Mouse (Mus musculus) layer of hippocampus, adult 11-12 months (tissue): ENCODE measurements at regions not wholly inside any gene's neighbourhood (a gene's known extent, or its start where the extent isn't known, plus 50 kb on each side); places are given as distances from the start of the nearest gene placed in this dataset.

Experiments used
- DNase-seq: peaks from one replicate; pipeline ENCODE4 v3.0.0; 2022; ENCODE audit warnings: low spot score

DNA sequence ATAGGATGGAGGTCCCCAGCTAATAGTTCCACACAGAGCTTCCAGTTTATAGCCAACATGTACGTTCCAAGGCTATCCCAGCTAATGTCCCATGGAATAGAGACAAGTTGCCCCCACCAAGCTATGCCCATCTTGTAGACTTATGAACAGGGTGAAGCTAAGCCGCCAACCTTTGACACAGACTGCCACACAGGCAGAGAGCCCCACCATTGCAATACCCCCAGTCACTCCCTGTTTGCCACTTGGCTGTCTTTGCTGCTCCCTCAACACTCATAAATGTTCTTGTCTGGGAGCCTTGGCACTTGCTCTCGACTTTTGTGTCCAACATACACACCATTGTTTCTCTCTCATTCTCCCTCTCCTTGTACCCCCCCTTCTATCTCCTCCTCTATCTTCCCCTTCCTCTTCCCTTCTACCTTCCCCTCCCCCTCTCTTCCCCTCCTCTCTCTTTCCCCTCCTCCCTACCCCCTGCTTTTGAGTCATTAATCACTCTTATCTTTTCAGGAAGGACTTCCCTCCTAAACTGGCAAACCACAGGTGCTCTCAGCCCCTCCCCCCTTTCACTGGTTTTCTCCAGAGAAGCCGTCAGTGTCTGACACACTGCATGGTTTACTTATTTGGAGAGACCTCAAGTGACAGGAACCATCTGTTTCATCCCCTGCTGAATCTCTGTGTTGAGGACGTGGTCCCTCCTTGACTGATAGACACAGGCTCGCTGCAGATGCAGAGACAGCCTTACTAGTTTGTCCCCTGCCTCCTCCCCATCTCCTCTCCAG is 148.2 kb downstream of the Kdr start:
- no peak for DNase-seq

DNA sequence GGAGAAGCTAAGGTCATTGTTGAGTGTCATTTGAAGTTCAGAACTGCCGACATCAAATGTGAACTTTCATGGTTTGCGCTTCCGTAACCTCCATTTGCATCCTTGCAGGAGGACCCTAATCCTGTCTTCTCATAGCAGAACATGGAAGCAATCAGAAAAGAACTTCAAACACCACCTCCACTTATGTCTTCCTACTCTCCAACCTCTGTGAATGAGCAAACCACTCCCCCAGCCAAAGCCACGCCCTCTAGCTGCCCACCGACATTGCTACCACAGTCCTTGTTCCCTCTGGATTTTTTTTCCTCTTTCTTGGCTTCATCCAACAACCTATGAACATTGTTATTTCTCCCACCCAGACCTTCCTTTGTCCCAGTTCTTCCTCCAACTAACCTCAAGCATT is 149.9 kb downstream of the Kdr start:
- DNase-seq: no peak

DNA sequence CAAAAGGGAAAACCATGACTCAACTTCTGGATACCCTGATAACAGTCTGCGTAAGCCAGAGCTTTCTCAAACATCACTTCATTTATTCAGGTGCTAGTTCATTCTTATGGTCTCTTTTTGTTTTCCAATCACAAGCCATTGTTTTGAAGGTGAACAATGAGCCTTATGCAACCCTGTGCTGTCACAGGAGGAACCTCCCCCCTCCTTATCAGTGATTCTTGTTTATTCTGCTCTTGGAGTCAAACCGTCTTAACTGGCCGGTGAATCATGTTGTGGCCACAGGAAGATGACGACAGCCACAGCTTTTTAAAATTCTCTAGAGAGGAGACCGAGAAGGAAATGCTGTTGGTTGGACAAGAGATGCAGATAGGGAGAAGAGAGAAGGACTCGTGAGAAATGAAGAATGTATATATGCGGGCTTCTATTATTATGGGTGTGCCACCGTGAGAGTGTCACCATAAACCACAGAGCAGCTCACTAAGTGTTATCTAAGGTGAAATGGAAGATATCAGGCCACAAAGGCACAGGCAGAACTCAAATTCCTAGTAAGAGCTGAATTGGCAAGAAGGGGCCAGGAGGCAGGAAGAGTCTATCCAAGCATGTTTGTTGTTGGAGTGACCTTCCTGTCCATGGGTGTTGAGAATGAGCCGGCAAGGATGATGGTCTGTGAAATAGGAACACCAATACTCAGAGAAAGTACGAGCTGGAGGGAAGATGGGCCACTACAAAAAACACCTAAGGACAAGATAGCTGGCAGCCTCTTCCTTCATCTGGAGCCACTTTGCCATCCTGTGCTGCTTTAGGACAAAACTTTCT is 151.8 kb downstream of the Kdr start:
- DNase-seq: no peak

DNA sequence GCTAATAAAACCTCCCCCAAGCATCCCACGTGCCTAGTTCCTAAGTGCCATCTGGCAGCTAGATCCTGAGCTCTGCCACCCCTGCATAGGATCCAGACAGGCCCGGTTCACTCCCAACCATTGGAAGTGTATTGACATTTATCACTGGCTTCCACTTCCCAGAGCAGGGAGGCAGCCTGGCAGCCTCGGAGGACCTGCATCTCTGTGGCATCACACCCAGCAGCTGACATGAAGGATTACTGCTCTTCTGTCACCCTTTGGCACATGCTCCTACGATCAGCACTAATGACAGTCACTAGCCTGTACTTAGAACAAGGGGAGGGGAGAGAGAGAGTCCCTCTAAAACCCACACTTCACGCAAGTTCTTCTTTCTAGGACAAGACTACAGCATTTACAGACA is 152.7 kb downstream of the Kdr start:
- DNase-seq: no peak

DNA sequence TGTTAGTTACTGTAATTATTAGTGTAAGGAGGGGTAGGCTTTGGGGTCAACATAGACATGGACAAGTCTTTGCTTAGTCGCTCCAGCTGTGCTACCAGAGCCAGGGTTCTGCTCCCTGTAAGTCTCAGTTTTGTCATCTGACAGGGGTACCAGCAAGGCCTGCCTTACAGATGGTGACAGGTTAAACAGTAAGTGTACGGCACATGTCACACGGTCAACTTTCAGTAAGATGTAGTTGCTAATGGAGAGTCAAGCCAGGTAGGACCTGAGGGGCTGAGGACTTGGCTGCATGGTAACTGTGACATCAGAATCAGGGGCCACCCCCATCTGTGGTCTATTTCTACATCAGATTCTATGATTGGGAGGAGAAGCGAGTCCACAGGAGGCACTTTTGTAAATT is 153.6 kb downstream of the Kdr start:
- DNase-seq: no peak

DNA sequence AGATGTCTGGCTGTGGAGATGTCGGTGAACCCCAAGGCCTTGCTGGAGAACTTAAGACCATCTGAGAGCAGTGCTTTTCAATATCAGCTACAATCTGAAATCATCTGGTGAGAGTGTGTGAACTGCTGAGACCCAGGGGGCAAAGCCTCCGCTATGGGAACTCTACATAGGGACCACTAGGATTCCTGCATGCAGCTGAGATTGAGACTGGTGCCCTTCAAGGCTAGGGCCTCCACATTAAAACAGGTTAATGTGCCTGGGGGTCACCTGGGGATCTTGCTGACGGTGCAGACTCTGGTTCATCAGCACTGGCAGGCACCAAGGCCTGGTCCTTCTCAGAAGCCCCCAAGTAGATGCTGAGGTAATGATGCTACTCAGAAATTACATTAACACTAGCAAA is 154.6 kb downstream of the Kdr start:
- no peak for DNase-seq

DNA sequence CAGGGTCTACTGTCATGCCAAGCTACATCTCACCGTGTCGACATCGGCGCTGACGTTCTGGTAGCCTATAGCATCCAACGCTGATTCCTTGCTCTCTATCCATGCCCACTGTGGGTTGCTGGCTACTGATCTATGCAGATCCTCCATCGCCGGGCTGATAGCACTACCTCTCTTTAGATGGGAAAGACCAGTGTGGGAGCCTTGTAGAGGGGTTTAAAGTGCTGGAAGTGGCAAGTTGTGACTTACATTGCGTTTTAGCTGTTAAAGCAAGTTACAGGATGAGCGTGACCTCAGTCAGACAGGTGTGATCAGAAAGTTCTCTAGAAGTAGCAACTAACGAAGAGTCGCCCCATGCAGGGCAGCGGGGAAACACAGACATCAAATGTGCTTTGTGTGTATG is 160.9 kb downstream of the Kdr start:
- DNase-seq: no peak

DNA sequence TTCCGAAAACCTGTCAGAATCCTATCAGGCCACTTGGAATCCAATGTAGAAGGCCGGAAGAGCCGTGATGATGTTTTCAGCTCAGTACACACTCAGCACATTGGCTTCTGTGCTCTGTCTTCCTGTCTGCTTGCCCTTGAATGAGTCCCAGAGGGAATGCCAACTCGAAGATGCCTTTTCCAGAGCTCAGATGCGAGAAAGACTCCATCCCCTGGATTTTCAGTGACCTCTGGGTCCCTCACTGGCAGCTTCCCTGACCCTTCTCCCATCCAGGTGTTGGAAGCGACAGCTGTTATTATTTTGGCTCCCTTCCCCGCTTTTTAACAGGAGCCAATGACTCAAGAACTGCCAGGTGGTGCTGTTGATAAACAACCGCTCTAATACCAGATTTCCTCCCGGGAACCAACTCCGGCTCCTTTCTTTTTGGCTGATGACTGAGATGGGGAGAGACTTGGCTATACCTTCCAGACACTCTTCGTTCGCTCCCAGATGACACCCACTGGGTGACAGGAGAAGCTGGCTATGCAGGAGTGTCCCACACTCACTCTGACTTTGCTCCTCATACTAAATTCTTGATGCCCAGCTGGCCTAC is 163.8 kb downstream of the Kdr start:
- DNase-seq: no peak

DNA sequence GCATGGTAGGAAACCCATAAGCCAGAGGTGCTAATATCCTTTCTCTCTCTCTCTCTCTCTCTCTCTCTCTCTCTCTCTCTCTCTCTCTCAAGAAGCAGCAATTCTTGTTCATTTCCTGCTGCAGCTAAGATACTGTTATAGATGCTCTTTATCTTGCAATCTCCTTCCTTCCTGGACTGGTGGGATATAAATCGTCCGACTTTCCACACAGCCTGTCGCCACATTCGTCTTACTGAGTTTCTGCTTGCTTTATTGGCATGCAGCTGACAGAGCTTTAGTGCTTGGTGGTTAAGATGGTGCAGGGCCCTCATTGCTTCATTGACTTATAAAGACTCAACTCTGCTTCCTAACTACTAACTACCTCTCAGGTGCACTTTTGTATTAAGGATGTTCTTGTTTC is 165.6 kb downstream of the Kdr start:
- DNase-seq: no peak

DNA sequence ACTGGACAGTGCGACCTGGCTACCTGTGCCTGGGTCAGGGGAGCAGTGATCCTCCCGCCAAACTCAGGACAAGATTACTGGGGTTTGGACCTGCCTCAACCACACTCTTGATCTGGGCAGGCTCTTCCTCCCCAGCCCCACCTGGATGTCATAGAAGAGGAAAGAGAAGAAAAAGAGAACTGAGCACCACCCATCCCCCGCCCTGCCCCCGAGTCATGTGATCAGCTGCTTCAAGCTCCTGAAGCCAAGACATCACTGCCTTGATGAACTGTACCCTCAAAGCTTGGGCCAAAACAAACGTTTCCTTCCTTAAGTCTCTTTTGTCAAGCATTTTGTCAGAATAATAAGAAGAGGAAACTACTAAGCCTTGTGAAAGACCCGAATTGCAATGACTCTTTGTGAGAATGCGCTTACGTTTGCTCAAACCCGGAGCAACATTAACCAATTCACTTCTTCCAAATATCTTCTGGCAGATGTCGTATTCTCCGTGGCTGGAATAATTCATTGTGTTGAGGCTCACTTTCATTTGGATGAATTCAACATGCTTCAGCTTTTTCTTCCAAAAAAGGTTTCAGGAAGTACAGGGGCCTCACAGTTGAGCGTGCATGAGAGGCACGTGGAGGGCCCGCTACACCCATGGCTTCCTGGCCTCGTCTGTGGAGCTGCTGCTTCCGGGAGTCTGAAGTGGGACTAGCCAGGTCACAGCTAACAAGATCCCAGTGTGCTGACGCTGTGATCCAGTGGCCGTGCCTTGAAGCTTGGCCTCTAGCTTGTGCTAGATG is 169.5 kb downstream of the Kdr start:
- DNase-seq: no peak

DNA sequence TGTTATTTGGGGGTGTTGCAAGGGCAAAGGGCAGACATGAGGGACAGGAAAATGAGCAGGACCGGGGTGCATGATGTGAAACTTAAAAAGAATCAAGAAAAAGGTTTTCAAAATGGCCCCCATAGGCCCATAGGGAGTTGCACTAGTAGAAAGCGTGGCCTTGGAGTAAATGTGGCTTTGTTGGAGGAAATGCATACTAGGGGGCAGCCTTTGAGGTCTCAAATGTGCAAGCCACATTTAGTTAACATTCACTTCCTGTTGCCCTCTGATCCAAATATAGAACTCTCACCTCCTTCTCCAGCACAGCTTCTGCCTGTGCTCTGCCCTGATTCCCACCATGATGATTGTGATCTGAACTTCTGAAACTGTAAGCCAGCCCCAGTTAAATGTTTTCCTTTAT is 173.2 kb downstream of the Kdr start:
- DNase-seq: no peak

DNA sequence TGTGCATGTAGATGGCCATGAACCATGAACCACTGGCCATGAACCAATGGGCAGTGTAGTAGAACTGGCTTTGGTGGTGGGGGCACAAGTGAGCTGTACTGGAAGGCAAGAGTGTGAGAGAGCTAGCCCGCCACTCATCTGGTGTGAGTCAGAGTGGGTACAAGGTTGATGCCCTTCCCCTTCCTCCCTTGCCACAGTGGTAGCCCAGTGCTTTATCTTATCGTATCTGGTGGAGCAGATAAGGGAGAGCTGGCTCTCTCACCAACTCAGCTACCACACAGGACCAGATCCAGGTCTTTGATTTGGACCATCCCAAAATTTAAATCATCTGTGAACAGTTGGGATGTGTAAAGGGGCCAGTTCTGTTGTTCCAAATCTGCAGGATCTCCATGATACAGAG is 173.9 kb downstream of the Kdr start:
- DNase-seq: no peak

DNA sequence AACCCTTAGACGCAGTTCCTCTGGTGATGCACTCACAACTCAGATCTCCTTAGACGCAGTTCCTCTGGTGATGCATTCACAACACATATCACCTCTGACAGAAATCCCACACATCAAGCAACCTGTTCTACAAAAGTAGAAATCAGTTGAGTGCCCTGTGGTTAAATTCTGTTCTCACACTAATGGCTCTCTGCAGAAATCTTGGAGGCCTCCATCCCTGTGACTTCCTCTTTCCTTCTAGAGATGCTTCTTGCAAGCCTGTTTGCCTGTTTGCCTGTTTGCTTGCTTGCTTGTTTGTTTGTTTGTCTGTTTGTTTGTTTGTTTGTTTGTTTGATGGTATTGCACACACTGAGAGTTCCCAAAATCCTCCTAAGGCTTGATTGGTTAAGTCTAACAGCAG is 175.2 kb downstream of the Kdr start:
- no peak for DNase-seq

DNA sequence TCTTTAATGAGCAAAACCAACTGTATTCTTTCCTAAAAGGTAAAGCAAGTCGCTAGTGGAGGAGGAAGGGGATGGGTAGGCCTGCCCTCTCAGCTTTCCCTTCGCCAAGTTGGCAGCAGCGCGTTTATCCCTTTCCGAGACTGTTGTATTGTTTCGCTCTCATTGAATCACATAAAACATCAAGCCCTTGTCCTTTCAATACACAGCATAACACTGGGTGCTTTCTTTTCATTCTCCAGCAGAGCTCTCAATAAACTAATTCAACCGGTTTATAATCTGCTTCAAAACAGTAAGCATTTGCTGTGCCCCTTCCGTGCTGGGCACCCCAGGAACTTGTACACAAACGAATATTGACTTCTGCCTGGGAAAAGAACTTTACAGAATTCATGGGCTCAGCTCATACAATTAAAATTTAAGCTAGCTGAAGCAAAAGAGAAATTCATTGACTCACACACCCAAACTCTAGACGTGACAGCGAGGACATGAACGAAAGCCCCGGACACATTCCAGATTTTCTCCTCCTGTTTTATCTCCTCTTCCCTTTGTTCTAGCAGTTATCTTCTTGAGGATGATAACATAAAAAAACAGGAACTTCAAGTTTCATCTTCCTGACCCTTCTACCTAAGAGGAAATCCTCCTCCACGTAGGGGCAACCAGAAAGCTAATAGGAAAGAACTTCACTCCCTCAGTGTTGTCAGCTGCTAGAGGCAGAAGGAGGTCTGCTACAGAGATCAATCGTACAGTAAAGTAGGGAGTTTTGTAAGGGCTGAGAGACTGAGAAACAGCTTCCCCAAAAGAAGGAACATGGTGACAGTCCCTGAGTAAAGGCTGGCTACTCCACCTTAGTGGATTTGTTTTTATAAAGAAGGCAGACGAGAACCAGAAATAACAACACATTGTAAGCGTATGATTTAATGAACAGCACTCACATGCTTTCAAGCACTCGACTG is 177.9 kb downstream of the Kdr start:
- DNase-seq: peak; percentile 5

DNA sequence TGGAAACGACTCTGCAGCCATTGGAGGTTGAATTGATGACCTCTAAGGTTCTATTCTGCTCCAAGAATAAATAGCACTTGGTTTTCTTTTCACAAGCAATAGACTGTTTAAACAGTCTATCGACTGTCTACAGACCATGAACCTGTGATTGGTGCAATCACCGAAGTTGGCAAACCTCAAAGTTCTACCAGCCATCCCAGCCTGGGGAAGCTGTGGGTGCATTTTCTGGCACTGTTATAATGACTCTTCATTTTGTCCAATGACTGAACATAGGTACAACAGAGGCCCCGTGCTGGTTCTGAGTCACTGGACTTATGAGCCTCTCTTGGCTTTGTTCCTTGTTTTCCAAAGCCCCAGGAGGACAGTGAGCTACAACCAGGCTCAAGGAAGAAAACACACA is 178.6 kb downstream of the Kdr start:
- DNase-seq: no peak

DNA sequence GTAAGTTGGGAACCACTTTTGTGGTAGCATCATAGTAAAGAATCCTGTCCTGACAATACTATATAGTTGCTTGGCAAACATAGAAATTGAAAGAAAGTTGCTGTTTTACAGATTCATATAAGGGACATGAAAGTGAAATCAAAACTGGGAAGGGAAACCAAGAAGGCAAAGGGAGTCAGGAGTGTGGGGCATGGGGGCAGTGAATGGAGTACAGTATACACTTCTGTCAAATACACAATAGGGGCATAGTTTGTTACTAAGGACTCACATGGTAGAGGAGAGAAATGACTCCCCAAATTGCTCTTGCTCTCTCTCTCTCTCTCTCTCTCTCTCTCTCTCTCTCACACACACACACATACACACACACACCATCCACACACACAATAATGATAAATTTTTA is 185.1 kb downstream of the Kdr start:
- no peak for DNase-seq

DNA sequence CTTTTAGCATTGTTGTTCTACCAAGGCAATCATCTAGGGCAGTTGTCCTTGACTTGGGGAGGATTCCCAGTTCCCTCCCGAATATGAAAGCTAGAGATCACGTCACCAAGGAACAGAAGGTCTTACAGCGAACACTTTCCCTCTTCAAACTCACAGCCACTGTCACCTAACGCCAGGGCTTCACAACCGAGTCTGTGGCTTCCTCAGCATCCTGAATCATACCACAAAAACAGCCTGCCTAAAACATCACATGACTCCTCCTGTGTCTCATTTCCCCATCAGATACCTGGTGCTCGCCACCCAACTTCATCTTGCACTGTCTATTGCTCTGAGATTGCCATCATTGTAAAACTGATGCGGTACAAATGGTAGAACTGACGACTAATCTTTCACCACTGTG is 186.5 kb downstream of the Kdr start:
- no peak for DNase-seq

DNA sequence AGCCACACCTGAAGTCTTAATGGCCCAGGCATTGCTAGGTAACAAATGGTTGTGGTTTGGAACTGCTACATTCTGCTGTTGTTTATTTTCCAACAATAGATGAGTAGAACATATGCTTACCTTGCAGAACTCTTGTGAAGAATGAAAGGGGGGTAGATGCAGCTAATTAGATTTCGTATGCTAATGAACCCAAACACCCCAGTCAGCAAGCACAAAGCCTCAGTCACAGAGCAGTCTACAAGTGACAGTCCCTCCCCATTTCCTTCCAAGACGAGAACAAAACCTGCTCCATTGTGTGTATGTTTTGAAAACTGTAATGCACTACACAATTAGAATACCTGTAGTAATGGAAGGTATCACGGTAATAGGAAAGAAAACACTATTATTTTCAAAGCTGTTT is 190.2 kb downstream of the Kdr start:
- no peak for DNase-seq

DNA sequence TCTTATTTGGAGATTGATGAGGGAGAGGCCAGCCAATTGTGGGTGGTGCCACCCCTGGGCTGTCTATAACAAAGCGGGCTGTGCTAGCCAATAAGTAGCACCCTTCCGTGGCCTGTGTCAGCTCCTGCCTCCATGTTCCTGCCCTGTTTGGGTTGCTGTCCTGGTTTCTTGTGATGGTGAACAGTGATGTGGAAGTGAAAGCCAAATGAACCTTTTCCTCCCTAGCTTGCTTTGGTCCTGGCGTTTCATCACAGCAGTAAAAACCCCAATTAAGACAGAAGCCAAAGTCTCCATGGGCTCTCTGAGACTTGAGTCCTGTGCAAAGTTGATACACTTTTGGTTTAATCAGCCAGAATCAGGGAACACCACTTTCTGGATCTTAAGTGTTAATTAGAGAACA is 192.1 kb downstream of the Kdr start:
- no peak for DNase-seq

DNA sequence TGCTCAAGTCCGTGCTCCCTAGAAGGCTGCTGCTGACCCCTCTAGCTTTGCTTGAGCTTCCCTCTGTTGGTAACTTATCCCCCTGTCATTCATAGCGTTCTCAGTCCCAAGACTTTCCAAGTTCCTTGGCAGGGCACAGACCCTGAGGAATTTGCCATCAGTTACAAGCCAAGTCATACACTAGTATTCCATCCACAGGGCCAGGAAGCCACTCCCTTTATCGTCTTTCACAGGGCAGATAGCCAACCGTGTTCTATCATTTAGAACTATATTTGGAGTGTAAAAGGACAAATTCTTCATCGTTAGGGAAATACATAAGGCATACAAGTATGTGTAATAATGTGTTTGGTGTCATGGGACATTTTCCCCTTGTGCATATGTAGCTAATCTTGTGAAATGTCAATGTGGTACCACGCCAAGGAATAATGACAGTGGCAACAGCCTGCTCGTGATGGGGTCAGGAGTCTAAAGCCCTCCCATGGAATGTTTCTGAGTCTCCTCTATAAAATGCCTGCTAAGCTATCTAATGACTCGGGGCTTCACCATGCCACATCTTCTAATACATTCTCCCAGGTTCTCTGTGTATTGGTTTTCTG is 193.2 kb downstream of the Kdr start:
- DNase-seq: no peak

DNA sequence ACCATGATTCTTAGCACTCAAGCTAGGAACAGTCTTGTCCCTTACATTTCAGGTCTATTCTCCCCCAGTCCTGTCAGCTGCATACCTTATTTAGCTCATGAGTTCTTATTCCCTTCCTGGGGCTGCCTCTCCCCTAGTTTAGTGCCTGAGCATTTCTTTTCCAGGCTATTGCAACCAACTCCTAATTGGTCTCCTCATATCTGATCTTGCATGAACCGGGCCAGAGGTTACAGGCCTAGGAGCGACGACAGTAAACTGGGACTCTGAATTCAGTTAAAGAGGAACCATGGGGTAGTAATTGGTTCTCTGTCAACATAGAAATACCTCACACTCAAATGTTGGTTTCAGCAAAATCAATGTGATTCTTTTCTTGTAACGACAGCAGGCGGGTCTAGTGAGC is 195.9 kb downstream of the Kit start:
- no peak for DNase-seq
